In genomic region chr16:91728123-91729065, GRCm38 (mm10) we compare ENCODE assay signal across 8 mouse cellular contexts. TPM values are rescaled to one million over a fixed set of nuclear protein-coding genes. Genes with fewer than 3 reads are reported as not detected.
DNase-seq lines count a peak whose midpoint lies in the region; ATAC-seq lines count a peak whose summit lies in the region.

TSS of gene Cryzl1 (minus strand) at chr16:91728975.

- ATAC-seq in megakaryocyte progenitor cell, adult 5-6 weeks (replicated peaks; ENCODE audit: poor library complexity), result peak; percentile 81

- peak; percentile 100 for DNase-seq in adipocyte (ENCODE audit: low spot score)
- DNase-seq in embryo, embryonic 10 days (ENCODE audit: low spot score), result peak; percentile 99
- DNase-seq in gastrocnemius, postnatal 10 days, result peak; percentile 95
- DNase-seq in induced T-regulatory cell, adult 2 months (ENCODE audit: low read depth), result peak; percentile 96
- DNase-seq in left cerebral cortex, adult 9 months (ENCODE audit: low spot score in 2 of 2), result peak; percentile 99
- peak; percentile 96 for DNase-seq in right cerebral cortex, postnatal 14 days
- DNase-seq in urinary bladder, postnatal 36 days (ENCODE audit: low spot score in 2 of 2), result peak; percentile 97 to 99

RNA-seq across cellular contexts. Expression of gene Cryzl1, which starts in this region (rescaled TPM):
- 10 to 100 TPM; 15.1 to 19.4 TPM for total RNA-seq in gastrocnemius, postnatal 10 days (2021)
- total RNA-seq in megakaryocyte progenitor cell, adult 5-6 weeks (2015), result 55.2 and 63.8 TPM in 2 replicates
- 57.2 and 79.0 TPM in 2 replicates for total RNA-seq in megakaryocyte progenitor cell, adult 5-6 weeks (2017)

Comparison
In these comparisons a context has a peak if more than half of its experiments do, and no peak if none do; other contexts are left out.
1. Peak in every context shown above with its lines: DNase-seq and ATAC-seq.